Mouse (Mus musculus): Measurements from ENCODE around the gene Gm20696. TPM values are rescaled to one million over a fixed set of nuclear protein-coding genes. Genes with fewer than 3 reads are reported as not detected.

Gene Gm20696
- total RNA-seq, 1 experiment: 0.58 TPM

DNA sequence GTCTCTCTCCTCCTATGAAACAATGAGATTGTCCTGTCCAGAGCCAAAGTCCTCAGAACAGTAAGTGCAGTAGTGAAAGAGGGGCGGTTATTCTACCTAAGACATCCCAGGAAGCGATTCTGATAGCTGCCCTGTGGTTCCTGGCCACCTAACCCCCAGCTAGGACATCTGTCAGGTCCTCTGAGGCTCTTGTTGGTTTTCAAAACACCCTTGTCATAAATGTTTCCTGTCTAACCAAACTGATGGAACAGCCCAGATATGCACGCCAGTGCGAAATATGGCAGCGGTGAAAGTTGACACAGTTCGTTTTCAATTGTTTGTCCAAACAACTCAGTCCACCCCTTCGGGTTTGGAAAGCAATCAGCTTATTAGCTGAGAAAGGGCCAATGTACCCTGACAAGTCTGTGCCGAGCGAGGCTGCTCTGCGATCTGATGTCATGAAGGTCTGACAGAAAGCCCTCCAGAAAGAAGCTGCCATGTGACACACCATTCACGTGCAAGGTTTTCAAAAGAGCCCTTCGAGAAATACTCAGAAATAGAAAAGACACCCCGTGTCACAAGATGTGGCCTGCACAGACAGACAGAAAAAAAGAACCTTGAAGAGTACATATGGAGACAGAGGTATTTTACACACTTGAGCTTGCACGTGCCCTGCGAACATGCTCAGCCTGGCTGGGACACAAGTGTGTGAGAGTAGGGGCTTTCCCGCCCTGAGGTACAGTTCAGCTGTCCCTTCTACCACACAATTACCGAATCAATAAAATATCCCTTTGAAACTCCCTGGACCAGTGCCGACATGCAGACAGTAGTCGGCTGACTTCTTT lies 291.9 kb downstream of the Gm20696 start:
- H3K9me3 ChIP-seq (ENCODE audit: control insufficient read depth, insufficient read depth, low read depth, low read length): no peaks in the 10 kb centered on the region
- no peak for TF ChIP-seq ZC3H11A (IDR thresholded peaks at IDR 0.05; ENCODE audit: borderline replicate concordance, low read depth, low read length)
- no peak for TF ChIP-seq ZNF384 (IDR thresholded peaks at IDR 0.05; ENCODE audit: low read depth, low read length)
- TF ChIP-seq HCFC1 (IDR thresholded peaks at IDR 0.05; ENCODE audit: borderline replicate concordance, insufficient read depth, low read length): no peak
- TF ChIP-seq MAFK (IDR thresholded peaks at IDR 0.05; ENCODE audit: insufficient read depth, low read depth, low read length): no peak
- no peak for TF ChIP-seq CHD2 (IDR thresholded peaks at IDR 0.05; ENCODE audit: low read depth, low read length)
- in situ Hi-C loops (cut with MboI; ENCODE audit: low sequenced_read_pairs in 2 of 2, unreplicated experiment in 2 of 2): no loop called here
- H3K27ac ChIP-seq (ENCODE audit: insufficient read depth, low read depth, low read length, poor library complexity, severe bottlenecking): no peak overlapping the region
- H3K4me3 ChIP-seq (ENCODE audit: insufficient read depth in 1 of 2, low read depth in 1 of 2, low read length in 2 of 2, poor library complexity in 1 of 2, severe bottlenecking in 1 of 2): no peak overlapping the region
- H3K4me1 ChIP-seq (ENCODE audit: control insufficient read depth in 2 of 2, insufficient read depth in 2 of 2, low read length in 2 of 2, poor library complexity in 1 of 2): peaks cover 10 to 13% of the 10 kb centered on the region in 2 experiments; a peak in 3 of 4 replicates
- H3K9ac ChIP-seq (ENCODE audit: insufficient read depth, low read depth, low read length, poor library complexity, severe bottlenecking): no peak overlapping the region
- no peak for DNase-seq (ENCODE audit: low read depth, low spot score)
- H3K36me3 ChIP-seq (ENCODE audit: control insufficient read depth, insufficient read depth, low read length, poor library complexity, severe bottlenecking): no peaks in the 10 kb centered on the region

DNA sequence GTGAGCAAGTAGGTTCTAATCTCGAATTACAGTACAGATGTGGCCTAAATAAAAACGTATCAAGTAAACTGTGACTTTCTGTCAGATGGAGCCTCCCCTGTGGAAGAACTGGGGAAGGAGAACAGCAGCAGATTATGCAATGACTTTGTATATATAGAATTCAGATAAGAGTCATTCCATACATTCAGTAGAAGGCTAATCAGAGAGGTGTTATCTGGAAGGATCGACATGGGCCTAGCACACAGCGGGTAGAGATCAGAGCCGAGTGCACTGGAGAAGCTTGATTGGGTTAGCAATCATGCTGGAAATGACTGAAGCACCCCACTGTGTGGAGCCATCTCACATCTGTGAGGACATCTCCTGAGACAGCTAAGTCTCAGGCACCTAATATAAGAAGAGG lies 294.2 kb downstream of the Gm20696 start:
- no peak overlapping the region for H3K27ac ChIP-seq (ENCODE audit: insufficient read depth, low read depth, low read length, poor library complexity, severe bottlenecking)
- in situ Hi-C loops (cut with MboI; ENCODE audit: low sequenced_read_pairs in 2 of 2, unreplicated experiment in 2 of 2): no loop called here
- no peak for DNase-seq (ENCODE audit: low read depth, low spot score)
- no peak overlapping the region for H3K4me3 ChIP-seq (ENCODE audit: insufficient read depth in 1 of 2, low read depth in 1 of 2, low read length in 2 of 2, poor library complexity in 1 of 2, severe bottlenecking in 1 of 2)
- no peaks in the 10 kb centered on the region for H3K9me3 ChIP-seq (ENCODE audit: control insufficient read depth, insufficient read depth, low read depth, low read length)
- no peak overlapping the region for H3K9ac ChIP-seq (ENCODE audit: insufficient read depth, low read depth, low read length, poor library complexity, severe bottlenecking)
- no peak for TF ChIP-seq CHD2 (IDR thresholded peaks at IDR 0.05; ENCODE audit: low read depth, low read length)
- TF ChIP-seq ZNF384 (IDR thresholded peaks at IDR 0.05; ENCODE audit: low read depth, low read length): no peak
- TF ChIP-seq MAFK (IDR thresholded peaks at IDR 0.05; ENCODE audit: insufficient read depth, low read depth, low read length): no peak
- no peak for TF ChIP-seq HCFC1 (IDR thresholded peaks at IDR 0.05; ENCODE audit: borderline replicate concordance, insufficient read depth, low read length)
- TF ChIP-seq ZC3H11A (IDR thresholded peaks at IDR 0.05; ENCODE audit: borderline replicate concordance, low read depth, low read length): no peak
- peaks cover 2 to 3% of the 10 kb centered on the region in 2 experiments; a peak in 3 of 4 replicates for H3K4me1 ChIP-seq (ENCODE audit: control insufficient read depth in 2 of 2, insufficient read depth in 2 of 2, low read length in 2 of 2, poor library complexity in 1 of 2)
- no peaks in the 10 kb centered on the region for H3K36me3 ChIP-seq (ENCODE audit: control insufficient read depth, insufficient read depth, low read length, poor library complexity, severe bottlenecking)

DNA sequence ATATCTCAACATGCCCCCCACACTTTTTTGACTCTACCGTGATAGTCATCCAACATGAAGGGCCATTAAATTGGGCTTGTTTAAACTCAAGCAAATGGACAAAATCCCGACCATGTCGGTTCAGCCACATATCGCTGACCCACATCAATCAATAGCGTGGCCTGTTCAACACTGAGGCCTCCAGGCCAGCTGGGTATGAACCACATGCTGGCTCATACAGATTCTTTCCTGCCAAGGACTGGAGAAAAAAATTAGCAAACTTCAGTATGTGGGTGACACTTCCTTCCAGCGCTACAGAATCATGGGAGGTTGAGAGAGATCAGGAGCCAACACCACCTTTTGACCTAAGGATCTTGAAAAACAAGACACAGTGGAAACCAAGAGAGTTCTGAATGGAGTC lies 294.6 kb downstream of the Gm20696 start:
- DNase-seq (ENCODE audit: low read depth, low spot score): no peak
- in situ Hi-C loops (cut with MboI; ENCODE audit: low sequenced_read_pairs in 2 of 2, unreplicated experiment in 2 of 2): no loop called here
- no peak overlapping the region for H3K9ac ChIP-seq (ENCODE audit: insufficient read depth, low read depth, low read length, poor library complexity, severe bottlenecking)
- H3K4me1 ChIP-seq (ENCODE audit: control insufficient read depth in 2 of 2, insufficient read depth in 2 of 2, low read length in 2 of 2, poor library complexity in 1 of 2): peaks cover 2 to 4% of the 10 kb centered on the region in 2 experiments; a peak in 3 of 4 replicates
- no peaks in the 10 kb centered on the region for H3K9me3 ChIP-seq (ENCODE audit: control insufficient read depth, insufficient read depth, low read depth, low read length)
- TF ChIP-seq ZNF384 (IDR thresholded peaks at IDR 0.05; ENCODE audit: low read depth, low read length) (no peak), HCFC1 (IDR thresholded peaks at IDR 0.05; ENCODE audit: borderline replicate concordance, insufficient read depth, low read length) (no peak), CHD2 (IDR thresholded peaks at IDR 0.05; ENCODE audit: low read depth, low read length) (no peak), ZC3H11A (IDR thresholded peaks at IDR 0.05; ENCODE audit: borderline replicate concordance, low read depth, low read length) (no peak), MAFK (IDR thresholded peaks at IDR 0.05; ENCODE audit: insufficient read depth, low read depth, low read length) (no peak)
- no peak overlapping the region for H3K27ac ChIP-seq (ENCODE audit: insufficient read depth, low read depth, low read length, poor library complexity, severe bottlenecking)
- no peaks in the 10 kb centered on the region for H3K36me3 ChIP-seq (ENCODE audit: control insufficient read depth, insufficient read depth, low read length, poor library complexity, severe bottlenecking)
- no peak overlapping the region for H3K4me3 ChIP-seq (ENCODE audit: insufficient read depth in 1 of 2, low read depth in 1 of 2, low read length in 2 of 2, poor library complexity in 1 of 2, severe bottlenecking in 1 of 2)

DNA sequence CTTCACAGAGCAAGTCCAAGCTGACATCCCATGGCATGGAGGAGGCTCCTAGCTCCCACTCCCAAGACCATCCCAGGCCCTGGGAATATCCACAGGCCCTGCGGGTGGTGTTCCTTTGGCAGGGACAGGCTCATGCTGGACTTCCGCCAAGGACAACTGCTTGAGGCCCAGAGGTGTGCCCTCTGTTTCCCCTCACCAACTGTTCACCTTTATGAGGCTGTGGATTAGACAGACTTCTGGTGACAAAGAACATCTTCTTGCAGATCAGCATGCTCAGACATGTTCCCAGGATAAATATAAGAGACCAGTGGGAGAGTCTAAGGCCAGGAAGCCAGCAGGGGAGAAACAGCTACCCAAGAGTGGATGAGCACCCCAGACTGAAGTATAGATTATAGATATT lies 296.7 kb downstream of the Gm20696 start:
- in situ Hi-C loops (cut with MboI; ENCODE audit: low sequenced_read_pairs in 2 of 2, unreplicated experiment in 2 of 2): no loop called here
- Histone ChIP-seq H3K9ac (ENCODE audit: insufficient read depth, low read depth, low read length, poor library complexity, severe bottlenecking) (no peak overlapping the region), H3K27ac (ENCODE audit: insufficient read depth, low read depth, low read length, poor library complexity, severe bottlenecking) (no peak overlapping the region), H3K4me3 (ENCODE audit: insufficient read depth in 1 of 2, low read depth in 1 of 2, low read length in 2 of 2, poor library complexity in 1 of 2, severe bottlenecking in 1 of 2) (no peak overlapping the region), H3K9me3 (ENCODE audit: control insufficient read depth, insufficient read depth, low read depth, low read length) (no peaks in the 10 kb centered on the region), H3K4me1 (ENCODE audit: control insufficient read depth in 2 of 2, insufficient read depth in 2 of 2, low read length in 2 of 2, poor library complexity in 1 of 2) (peaks cover 0 to 2% of the 10 kb centered on the region in 2 experiments; a peak in 3 of 4 replicates), H3K36me3 (ENCODE audit: control insufficient read depth, insufficient read depth, low read length, poor library complexity, severe bottlenecking) (no peaks in the 10 kb centered on the region)
- TF ChIP-seq ZC3H11A (IDR thresholded peaks at IDR 0.05; ENCODE audit: borderline replicate concordance, low read depth, low read length): no peak
- TF ChIP-seq MAFK (IDR thresholded peaks at IDR 0.05; ENCODE audit: insufficient read depth, low read depth, low read length): no peak
- no peak for TF ChIP-seq ZNF384 (IDR thresholded peaks at IDR 0.05; ENCODE audit: low read depth, low read length)
- TF ChIP-seq HCFC1 (IDR thresholded peaks at IDR 0.05; ENCODE audit: borderline replicate concordance, insufficient read depth, low read length): no peak
- TF ChIP-seq CHD2 (IDR thresholded peaks at IDR 0.05; ENCODE audit: low read depth, low read length): no peak
- DNase-seq (ENCODE audit: low read depth, low spot score): no peak
